Mouse (Mus musculus): ENCODE data around the gene Map3k1.

DNA sequence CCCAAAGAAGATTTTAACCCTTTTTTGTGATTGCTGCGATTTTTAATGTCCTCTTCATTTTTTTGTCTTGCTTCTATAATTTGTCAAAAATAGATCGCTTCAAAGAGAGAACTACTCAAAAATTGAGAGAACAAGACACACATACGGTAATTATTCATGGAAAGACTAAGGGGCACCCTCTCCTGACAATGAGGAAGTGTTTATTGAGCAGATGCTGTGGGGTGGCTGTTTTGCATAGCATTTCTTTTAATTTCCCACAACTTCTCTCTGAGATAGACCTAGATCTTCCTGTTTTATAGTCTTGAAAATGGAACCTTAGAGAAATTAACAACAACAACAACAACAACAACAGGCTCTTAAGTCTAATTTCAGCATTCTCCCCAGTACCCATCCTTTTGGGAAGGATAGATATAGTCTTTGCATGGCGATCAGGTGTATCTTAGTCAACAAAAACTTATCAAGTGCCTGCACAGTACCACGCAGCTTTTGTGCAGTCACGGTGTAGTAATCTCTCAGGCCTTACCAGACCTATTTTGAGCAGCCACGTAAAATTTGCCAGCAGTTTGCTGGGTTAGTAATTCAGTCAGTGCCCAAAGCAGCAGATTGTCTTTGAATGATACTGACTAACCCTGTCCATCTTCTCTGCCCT lies 13.1 kb upstream of the Map3k1 start:
- TF ChIP-seq POLR2A (IDR thresholded peaks at IDR 0.05; ENCODE audit: borderline replicate concordance, extremely low read depth, low read depth, low read length) (no peak), CTCF (IDR thresholded peaks at IDR 0.05; ENCODE audit: insufficient read depth, low read length) (no peak)
